Mouse (Mus musculus): ENCODE measurements around the gene Frmd8.

Gene Frmd8

GRCm38 (mm10) chr19:5837606-5838005 lies 37.5 kb downstream of the Frmd8 start:
- no peak for DNase-seq

- no peak for DNase-seq
Observed at GRCm38 (mm10) chr19:5836941-5837572, 38.0 kb downstream of the Frmd8 start.

GRCm38 (mm10) chr19:5835922-5836430 lies 39.1 kb downstream of the Frmd8 start:
- DNase-seq: no peak

GRCm38 (mm10) chr19:5835054-5835921 lies 39.8 kb downstream of the Frmd8 start:
- DNase-seq: no peak

- DNase-seq: no peak
Observed at GRCm38 (mm10) chr19:5834260-5834925, 40.7 kb downstream of the Frmd8 start.

- no peak for DNase-seq
Observed at GRCm38 (mm10) chr19:5833287-5834100, 41.6 kb downstream of the Frmd8 start.

GRCm38 (mm10) chr19:5832326-5832725 lies 42.7 kb downstream of the Frmd8 start:
- no peak for DNase-seq

- no peak for DNase-seq
Observed at GRCm38 (mm10) chr19:5831958-5832320, 43.1 kb downstream of the Frmd8 start.

GRCm38 (mm10) chr19:5831224-5831957 lies 43.7 kb downstream of the Frmd8 start:
- no peak for DNase-seq

GRCm38 (mm10) chr19:5830776-5831175 lies 44.3 kb downstream of the Frmd8 start:
- no peak for DNase-seq

GRCm38 (mm10) chr19:5829958-5830615 lies 45.0 kb downstream of the Frmd8 start:
- DNase-seq: no peak

- DNase-seq: no peak
Observed at GRCm38 (mm10) chr19:5828905-5829304, 46.2 kb downstream of the Frmd8 start.

- no peak for DNase-seq
Observed at GRCm38 (mm10) chr19:5828155-5828554, 46.9 kb downstream of the Frmd8 start.

- no peak for DNase-seq
Observed at GRCm38 (mm10) chr19:5827456-5828154, 47.5 kb downstream of the Frmd8 start.

- no peak for DNase-seq
Observed at GRCm38 (mm10) chr19:5827044-5827443, 48.0 kb downstream of the Frmd8 start.

GRCm38 (mm10) chr19:5826731-5827002 lies 48.4 kb downstream of the Frmd8 start:
- no peak for DNase-seq

- DNase-seq: no peak
Observed at GRCm38 (mm10) chr19:5825901-5826730, 49.0 kb downstream of the Frmd8 start.

GRCm38 (mm10) chr19:5824826-5825617 lies 50.1 kb downstream of the Frmd8 start:
- DNase-seq: no peak

Data from liver (tissue).